Mouse (Mus musculus) monocyte, adult 2 months (primary cell): Measurements from ENCODE around the gene Src.
"Not testable (repeated sequence)": the region's sequence is repeated elsewhere in the genome, so short reads cannot be mapped to it uniquely, and the experiment has no call there.

Experiments used
- DNase-seq, 2 experiments: peaks; one replicate each; pipeline ENCODE4 v3.0.0; 2022; ENCODE audit warnings: low spot score in 2 of 2, low read depth in 1 of 2

Src gene

GRCm38 (mm10) chr2:157418206-157418605 is at the start of gene Src:
Src (plus strand) TSS chr2:157418444.
- no peak for DNase-seq

GRCm38 (mm10) chr2:157371696-157372095 is 46.5 kb upstream of the Src start:
- no peak for DNase-seq

GRCm38 (mm10) chr2:157373681-157374080 is 44.6 kb upstream of the Src start:
- DNase-seq: no peak

- DNase-seq: no peak
Measured at GRCm38 (mm10) chr2:157375051-157375450, 43.2 kb upstream of the Src start.

- DNase-seq: no peak
Measured at GRCm38 (mm10) chr2:157375794-157376757, 42.2 kb upstream of the Src start.

GRCm38 (mm10) chr2:157376995-157377394 is 41.2 kb upstream of the Src start:
- no peak for DNase-seq

- DNase-seq: no peak
Measured at GRCm38 (mm10) chr2:157384836-157385235, 33.4 kb upstream of the Src start.

- not testable (repeated sequence) for DNase-seq
Measured at GRCm38 (mm10) chr2:157388901-157389590, 29.2 kb upstream of the Src start.

GRCm38 (mm10) chr2:157389591-157389921 is 28.7 kb upstream of the Src start:
- no peak for DNase-seq

- no peak for DNase-seq
Measured at GRCm38 (mm10) chr2:157392331-157392730, 25.9 kb upstream of the Src start.

GRCm38 (mm10) chr2:157393549-157393948 is 24.7 kb upstream of the Src start:
- DNase-seq: no peak

- DNase-seq: no peak
Measured at GRCm38 (mm10) chr2:157394868-157395267, 23.4 kb upstream of the Src start.

- DNase-seq: no peak
Measured at GRCm38 (mm10) chr2:157395371-157395770, 22.9 kb upstream of the Src start.

- DNase-seq: no peak
Measured at GRCm38 (mm10) chr2:157395960-157396359, 22.3 kb upstream of the Src start.

GRCm38 (mm10) chr2:157397376-157397775 is 20.9 kb upstream of the Src start:
- no peak for DNase-seq

GRCm38 (mm10) chr2:157398539-157398938 is 19.7 kb upstream of the Src start:
- DNase-seq: no peak

GRCm38 (mm10) chr2:157399797-157400196 is 18.4 kb upstream of the Src start:
- no peak for DNase-seq

- DNase-seq: no peak
Measured at GRCm38 (mm10) chr2:157400491-157400890, 17.8 kb upstream of the Src start.

GRCm38 (mm10) chr2:157401261-157401660 is 17.0 kb upstream of the Src start:
- no peak for DNase-seq

- DNase-seq: no peak
Measured at GRCm38 (mm10) chr2:157407596-157407995, 10.6 kb upstream of the Src start.

- no peak for DNase-seq
Measured at GRCm38 (mm10) chr2:157409793-157410533, 8.3 kb upstream of the Src start.
